Mouse (Mus musculus) erythroid progenitor cell, adult 5-6 weeks (primary cell): ENCODE measurements around the gene Arhgap33. TPM values are rescaled to one million over a fixed set of nuclear protein-coding genes. Genes with fewer than 3 reads are reported as not detected.
"Not testable (repeated sequence)": the region's sequence is repeated elsewhere in the genome, so short reads cannot be mapped to it uniquely, and the experiment has no call there.

ENCODE experiments used
- ATAC-seq: replicated peaks from 2 replicates; pipeline ENCODE4 v1.8.0; 2016; ENCODE audit warnings: moderate number of reproducible peaks, mild to moderate bottlenecking, moderate TSS enrichment, inconsistent platforms; ENCODE audit not compliant: poor library complexity, low FRiP score, severe bottlenecking
- total RNA-seq, 2 experiments: library from RNA; stranded (forward) in 1 of 2; stranded (reverse) in 1 of 2; fragments of 150-400 nt in 1 of 2; fragments of 186-747, 209-891 nt in 1 of 2; gene quantifications; 2 replicates each; pipeline versions ENCODE4 v1.2.3 to v1.2.4; 2015 to 2017; ENCODE audit warnings: low replicate concordance in 2 of 2

Gene Arhgap33
- total RNA-seq, 2 experiments from 2014 or later, result 77.7 to 85.9 TPM

DNA sequence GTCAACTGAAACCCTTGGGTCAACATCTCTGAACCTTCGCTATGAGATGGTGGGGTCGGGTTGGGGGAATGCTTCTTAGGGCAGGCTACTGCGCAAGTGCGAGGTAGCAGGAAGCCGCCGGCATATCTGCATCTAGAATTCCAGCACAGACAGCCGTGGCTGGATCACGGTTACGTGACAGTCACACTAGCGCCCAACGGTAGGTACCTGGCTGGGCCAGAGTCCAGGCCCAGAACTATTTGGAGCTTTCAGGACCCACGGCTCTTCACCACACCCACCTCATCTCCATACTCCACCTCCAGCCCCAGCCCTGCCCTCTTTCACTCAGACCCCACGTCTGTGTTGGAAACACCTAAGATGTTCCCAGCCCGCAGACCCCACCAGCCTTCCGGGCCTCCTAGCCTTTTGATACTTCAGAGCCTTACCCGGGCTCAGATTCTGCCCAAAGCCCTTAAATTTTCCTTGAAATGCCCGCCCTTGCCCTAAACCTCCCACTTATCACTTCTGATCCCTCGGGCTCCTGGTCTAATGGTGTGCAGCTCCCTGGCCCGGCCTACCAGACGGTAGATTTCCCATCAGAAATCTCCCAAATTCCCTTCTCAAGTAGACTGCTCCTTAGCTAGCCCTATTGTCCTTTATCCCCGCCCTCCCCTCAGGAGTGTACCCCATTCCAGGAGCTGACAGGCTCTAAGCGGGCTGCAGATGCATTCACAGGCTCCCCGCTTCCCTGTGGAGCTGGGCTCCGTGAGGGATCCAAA, 19.7 kb downstream of the Arhgap33 start:
- ATAC-seq, result no peak

DNA sequence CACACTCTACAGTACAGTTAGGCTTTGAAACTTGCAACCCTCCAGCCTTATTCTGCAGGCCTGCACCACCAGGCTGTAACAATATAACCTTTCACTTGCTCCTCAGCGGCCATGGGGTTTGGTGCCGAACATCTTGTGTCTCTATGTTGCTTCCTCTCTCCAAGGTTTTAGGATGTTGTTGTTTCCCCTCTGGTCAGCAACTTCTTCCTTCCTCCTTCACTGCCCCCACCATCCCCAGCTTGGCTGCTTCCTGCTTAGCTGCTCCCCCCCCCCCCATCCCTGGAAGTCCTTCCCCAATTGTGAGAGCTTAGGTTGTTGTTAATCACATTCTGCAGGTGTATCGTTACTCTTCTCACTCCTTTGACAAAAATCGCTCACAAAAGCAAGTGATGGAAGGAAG, 26.8 kb downstream of the Arhgap33 start:
- no peak for ATAC-seq

DNA sequence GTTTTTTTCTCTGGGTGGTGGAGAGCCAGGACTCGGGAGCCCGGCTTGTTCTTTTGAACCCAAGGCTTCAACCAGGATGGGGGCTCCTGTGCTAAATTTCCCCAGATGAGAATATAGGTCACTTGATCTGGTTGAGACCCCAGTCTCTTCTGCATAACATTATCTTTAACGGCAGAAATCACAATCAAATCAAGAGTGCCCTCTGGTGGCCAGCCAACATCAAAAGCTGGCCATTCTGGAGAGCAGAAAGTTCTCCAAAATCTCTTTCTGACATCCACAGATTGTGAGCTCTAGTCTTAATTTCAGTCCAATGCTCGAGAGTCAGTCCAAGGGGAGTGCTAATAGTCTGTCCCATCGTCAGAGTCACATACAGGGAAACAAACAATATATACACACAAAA, 33.7 kb downstream of the Arhgap33 start:
- not testable (repeated sequence) for ATAC-seq

DNA sequence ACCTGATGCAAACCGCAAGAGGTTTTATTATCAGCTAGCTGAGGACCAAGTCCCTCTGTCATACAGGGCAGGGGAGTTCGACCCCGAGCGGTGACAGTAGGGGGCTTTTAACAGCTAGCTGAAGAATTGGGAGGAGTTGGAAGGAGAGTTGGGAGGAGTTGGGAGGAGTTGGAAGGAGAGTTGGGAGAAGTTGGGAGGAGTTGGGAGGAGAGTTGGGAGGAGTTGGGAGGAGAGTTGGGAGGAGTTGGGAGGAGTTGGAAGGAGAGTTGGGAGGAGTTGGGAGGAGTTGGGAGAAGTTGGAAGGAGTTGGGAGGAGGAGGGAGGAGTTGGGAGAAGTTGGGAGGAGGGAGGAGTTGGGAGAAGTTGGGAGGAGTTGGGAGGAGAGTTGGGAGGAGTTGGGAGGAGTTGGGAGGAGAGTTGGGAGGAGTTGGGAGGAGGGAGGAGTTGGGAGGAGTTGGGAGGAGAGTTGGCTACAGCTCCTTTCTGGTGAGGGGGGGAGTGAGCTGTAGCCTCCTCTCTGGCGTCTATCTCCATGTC, 39.3 kb downstream of the Arhgap33 start:
- ATAC-seq, result not testable (repeated sequence)

DNA sequence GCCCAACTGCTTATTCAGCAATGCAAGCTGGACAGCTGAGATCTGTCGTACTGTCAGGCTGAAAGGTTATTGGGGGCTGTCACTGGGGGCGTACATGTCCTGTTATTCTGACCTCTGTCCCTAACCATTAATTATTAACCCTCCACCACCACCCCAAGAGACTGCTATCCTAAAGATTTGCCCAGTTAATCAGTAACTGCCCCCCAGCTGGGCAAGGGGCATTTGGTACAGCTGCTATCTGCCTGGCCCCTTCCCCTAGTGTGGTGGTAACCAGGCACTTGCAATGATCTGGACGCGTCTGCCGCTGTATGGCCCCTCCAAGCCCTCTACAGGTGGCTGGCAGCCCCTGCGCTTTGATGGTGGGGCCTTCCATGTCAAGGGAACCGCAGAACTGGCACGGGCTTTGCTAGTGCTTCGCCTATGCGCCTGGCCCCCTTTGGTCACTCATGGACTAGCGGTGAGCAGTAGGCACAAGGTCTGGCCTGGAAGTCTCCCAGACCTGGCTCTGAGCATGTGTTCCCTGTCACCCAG, 41.4 kb downstream of the Arhgap33 start, which contains the start of gene Prodh2:
Gene Prodh2, plus strand, starts transcription at position 222 of the 531 bp plus-strand sequence.
- no peak for ATAC-seq

DNA sequence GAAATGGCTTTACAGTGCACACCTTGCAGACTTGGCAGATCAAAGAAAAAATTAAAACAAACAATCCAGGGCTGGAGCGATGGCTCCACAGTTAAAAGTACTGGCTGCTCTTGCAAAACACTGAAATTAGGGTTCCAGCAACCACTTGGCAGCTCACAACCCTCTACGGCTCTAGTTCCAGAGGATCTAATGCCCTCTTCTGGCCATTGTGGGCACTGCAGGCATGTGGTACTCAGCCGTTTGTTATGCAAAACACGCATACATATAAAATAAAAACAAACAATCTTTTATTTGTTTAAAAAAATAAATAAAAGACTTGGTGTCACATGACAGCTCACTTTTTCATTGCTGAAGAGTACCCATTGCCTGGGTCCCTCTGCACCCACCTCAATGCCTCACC, 42.1 kb downstream of the Arhgap33 start:
- peak; percentile 70; the same call in 1 of the 2 replicates for ATAC-seq

DNA sequence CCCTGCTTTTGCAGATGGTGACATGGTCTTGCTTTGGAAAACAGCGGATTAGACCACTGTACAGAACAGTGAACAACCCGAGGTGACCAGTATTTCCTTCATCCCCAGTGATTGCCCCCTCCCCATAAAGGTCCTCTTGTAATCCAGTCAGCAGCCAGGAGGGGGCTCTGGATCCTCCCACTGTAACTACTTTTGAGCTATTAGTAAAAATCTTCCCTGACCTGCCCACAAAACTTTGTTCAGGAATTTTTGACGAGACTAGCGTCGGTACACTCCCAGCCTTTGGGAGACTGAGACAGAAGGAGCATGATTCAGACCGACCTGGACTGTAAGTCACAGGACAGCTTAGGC, 43.9 kb downstream of the Arhgap33 start:
- ATAC-seq, result no peak

DNA sequence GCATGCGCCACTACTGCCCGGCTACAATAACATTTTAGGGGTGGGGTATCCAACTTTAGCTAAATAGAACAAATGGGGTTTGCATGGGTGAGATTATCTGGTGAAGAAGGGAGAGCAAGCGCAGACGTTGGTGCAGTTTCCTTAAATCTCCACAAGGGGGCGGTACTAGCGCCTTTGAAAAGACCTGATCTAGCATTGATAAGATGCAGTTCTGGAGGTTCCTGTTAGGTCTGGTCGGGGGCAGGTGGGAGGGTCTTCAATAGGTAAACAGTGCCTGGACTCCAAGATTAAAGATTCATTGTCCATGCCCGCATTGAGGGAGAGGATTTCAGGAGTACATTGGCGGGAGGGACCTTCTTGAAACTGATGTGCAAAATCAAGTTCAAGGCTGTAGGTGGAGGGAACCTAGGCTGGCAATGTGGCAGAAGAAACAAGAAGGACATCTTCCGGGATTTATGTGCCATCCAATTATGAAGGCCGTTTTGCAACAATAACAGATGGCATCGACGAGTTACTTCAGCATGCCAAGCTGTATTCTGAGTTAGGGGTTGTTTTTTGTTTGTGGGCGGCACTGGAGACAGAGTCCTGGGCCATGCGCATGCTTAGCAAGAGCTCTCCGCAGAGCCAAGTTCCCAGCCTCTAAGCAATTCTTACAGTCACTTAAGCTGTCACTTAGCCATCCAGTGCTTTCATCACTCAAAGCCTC, 44.5 kb downstream of the Arhgap33 start:
- no peak for ATAC-seq

DNA sequence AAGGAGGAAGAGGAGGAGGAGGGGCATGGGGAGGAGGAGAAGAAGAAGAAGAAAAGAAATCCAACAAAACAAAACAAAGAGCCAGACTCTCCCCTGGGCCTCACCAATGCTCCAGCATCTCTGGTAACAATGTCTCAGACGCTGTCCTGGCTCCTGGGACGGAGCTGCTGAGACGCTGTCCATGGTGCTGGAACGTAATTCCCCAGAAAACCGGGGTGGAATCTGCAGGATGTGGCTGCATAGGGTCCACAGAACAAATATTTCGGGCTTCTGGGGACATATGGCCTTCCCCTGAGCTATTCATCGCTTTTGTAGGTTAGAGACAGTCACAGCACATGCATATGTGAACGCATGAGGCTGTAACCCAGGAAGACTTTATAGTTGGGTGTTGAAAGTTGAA, 50.6 kb downstream of the Arhgap33 start:
- ATAC-seq, result no peak

DNA sequence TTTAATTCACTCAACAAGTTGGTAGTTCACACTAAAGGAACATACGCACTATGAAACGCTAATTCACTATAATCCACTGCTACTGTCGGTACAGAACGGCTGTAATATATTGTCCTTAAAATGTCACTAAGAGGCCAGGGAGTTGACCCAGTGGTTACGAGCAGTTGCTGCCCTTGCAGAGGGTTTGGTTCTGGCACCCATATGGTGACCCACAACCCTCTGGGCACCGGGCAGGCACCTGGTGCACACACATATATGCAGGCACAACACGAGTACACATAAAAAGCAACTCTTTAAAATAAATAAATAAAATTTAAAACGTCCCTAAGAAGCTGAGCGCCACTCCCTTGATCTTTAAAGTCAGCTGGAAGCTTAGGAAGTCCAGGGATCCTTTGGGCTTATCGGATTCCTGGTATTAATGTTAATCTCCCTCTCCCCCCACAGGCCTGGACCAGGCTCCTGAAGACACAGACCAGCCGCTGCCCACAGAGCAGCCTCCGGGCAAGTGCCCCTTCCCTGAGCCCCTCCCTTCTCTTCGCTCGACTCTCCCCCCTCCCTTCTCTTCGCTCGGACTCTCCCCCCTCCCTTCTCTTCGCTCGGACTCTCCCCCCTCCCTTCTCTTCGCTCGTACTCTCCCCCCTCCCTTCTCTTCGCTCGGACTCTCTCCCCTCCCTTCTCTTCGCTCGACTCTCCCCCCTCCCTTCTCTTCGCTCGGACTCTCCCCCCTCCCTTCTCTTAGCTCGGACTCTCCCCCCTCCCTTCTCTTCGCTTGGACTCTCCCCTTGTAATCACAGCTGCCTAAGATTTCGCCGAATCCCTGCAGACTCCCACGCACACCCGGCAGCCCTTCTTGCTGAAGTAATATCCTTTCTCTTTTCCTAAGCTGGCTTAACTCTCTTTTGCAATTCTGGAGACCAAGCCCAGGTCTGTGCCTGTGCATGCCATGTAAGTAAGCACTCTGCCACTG, 57.2 kb downstream of the Arhgap33 start:
- ATAC-seq, result no peak

DNA sequence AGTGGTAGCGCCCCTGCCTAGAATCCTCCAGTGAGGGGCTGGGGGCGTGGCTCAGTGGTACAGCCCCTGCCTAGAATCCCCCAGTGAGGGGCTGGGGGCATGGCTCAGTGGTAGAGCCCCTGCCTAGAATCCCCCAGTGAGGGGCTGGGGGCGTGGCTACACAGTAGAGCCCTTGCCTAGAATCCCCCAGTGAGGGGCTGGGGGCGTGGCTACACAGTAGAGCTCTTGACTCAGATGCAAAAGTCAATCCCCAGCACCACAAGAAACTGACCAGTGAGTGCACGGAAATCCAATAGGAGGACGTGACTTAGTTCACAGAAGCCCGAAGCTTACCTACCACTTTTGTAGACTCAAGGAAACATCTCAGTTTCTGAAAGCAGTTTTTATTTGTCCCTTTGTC, 58.7 kb downstream of the Arhgap33 start:
- not testable (repeated sequence) for ATAC-seq

DNA sequence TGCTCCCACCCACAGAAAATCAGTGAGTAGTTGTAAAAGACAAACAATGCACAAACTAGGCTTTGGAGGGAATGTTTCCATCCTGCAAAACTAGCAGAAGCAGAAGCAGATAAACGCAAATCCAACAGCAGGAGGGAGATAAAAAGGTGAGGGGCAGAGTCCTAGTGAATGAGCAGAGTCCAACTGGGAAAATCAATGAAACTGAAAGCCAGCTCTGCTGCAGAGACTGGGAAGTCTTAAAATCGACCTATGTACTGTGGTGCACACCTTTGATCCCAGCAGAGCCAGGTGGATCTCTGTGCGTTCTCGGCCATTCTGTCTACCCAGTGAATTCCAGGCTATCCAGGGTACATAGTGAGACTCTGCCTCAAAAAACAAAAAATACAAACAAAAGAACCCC, 59.9 kb downstream of the Arhgap33 start:
- no peak for ATAC-seq

DNA sequence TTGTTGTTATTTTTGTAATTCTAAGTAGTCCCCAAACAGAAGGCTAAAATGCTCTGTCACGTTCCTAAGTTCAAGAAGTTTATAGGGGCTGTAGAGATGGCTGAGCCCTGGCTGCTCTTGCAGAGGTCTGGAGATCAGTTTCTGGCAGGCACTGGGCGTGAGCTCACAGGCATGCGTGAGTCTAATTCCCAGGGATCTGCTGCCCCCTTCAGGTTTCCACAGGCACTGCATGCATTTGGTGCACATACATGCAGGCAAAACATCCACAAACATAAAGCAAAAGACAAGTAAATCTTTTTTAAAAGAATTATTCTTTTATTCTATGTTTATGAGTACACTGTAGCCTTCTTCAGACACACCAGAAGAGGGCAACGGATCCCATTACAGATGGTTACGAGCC, 62.4 kb downstream of the Arhgap33 start:
- ATAC-seq, result no peak

Other genes with a start within 250 kb of the Arhgap33 start
Only the 30 nearest of the 34 such genes appear.
- gene E130208F15Rik, start 213.3 kb downstream of the Arhgap33 start, total RNA-seq (2015; ENCODE audit: low replicate concordance), result not detected in 2 replicates
- 0.39 TPM in 1 of 2 replicates, not detected in the other for gene E130208F15Rik, start 213.3 kb downstream of the Arhgap33 start, total RNA-seq (2017; ENCODE audit: low replicate concordance)
- 2.5 TPM in 1 of 2 replicates, not detected in the other for gene Sdhaf1, start 211.2 kb downstream of the Arhgap33 start, total RNA-seq (2015; ENCODE audit: low replicate concordance)
- 0.45 and 0.64 TPM in 2 replicates for gene Sdhaf1, start 211.2 kb downstream of the Arhgap33 start, total RNA-seq (2017; ENCODE audit: low replicate concordance)
- not detected in 2 replicates for gene Lrfn3, start 172.3 kb downstream of the Arhgap33 start, total RNA-seq (2015; ENCODE audit: low replicate concordance)
- gene Lrfn3, start 172.3 kb downstream of the Arhgap33 start, total RNA-seq (2017; ENCODE audit: low replicate concordance), result not detected in 2 replicates
- gene Tyrobp, start 121.3 kb downstream of the Arhgap33 start, total RNA-seq (2015; ENCODE audit: low replicate concordance), result 243 and 282 TPM in 2 replicates
- 60.1 and 77.1 TPM in 2 replicates for gene Tyrobp, start 121.3 kb downstream of the Arhgap33 start, total RNA-seq (2017; ENCODE audit: low replicate concordance)
- gene Hcst, start 115.2 kb downstream of the Arhgap33 start, total RNA-seq (2015; ENCODE audit: low replicate concordance), result 3.6 and 18.0 TPM in 2 replicates
- gene Hcst, start 115.2 kb downstream of the Arhgap33 start, total RNA-seq (2017; ENCODE audit: low replicate concordance), result 4.1 TPM in 1 of 2 replicates, not detected in the other
- 7.2 and 20.1 TPM in 2 replicates for gene Nfkbid, start 113.3 kb downstream of the Arhgap33 start, total RNA-seq (2015; ENCODE audit: low replicate concordance)
- gene Nfkbid, start 113.3 kb downstream of the Arhgap33 start, total RNA-seq (2017; ENCODE audit: low replicate concordance), result 2.6 and 4.1 TPM in 2 replicates
- gene Aplp1, start 89.5 kb downstream of the Arhgap33 start, total RNA-seq (2015; ENCODE audit: low replicate concordance), result not detected in 2 replicates
- gene Aplp1, start 89.5 kb downstream of the Arhgap33 start, total RNA-seq (2017; ENCODE audit: low replicate concordance), result not detected in 2 replicates
- gene Kirrel2, start 77.4 kb downstream of the Arhgap33 start, total RNA-seq (2015; ENCODE audit: low replicate concordance), result not detected in 2 replicates
- not detected in 2 replicates for gene Kirrel2, start 77.4 kb downstream of the Arhgap33 start, total RNA-seq (2017; ENCODE audit: low replicate concordance)
- not detected in 2 replicates for gene Nphs1, start 76.7 kb downstream of the Arhgap33 start, total RNA-seq (2015; ENCODE audit: low replicate concordance)
- 1.2 TPM in 1 of 2 replicates, not detected in the other for gene Nphs1, start 76.7 kb downstream of the Arhgap33 start, total RNA-seq (2017; ENCODE audit: low replicate concordance)
- gene Prodh2, start 41.4 kb downstream of the Arhgap33 start, total RNA-seq (2015; ENCODE audit: low replicate concordance), result not detected in 2 replicates
- not detected in 2 replicates for gene Prodh2, start 41.4 kb downstream of the Arhgap33 start, total RNA-seq (2017; ENCODE audit: low replicate concordance)
- gene Hspb6, start 17.1 kb upstream of the Arhgap33 start, total RNA-seq (2015; ENCODE audit: low replicate concordance), result 62.7 and 79.2 TPM in 2 replicates
- 19.0 and 21.8 TPM in 2 replicates for gene Hspb6, start 17.1 kb upstream of the Arhgap33 start, total RNA-seq (2017; ENCODE audit: low replicate concordance)
- gene Proser3, start 17.2 kb upstream of the Arhgap33 start, total RNA-seq (2015; ENCODE audit: low replicate concordance), result 16.8 and 24.5 TPM in 2 replicates
- gene Proser3, start 17.2 kb upstream of the Arhgap33 start, total RNA-seq (2017; ENCODE audit: low replicate concordance), result 10.9 and 18.1 TPM in 2 replicates
- gene Lin37, start 24.8 kb upstream of the Arhgap33 start, total RNA-seq (2015; ENCODE audit: low replicate concordance), result 31.4 and 56.2 TPM in 2 replicates
- 12.5 and 22.3 TPM in 2 replicates for gene Lin37, start 24.8 kb upstream of the Arhgap33 start, total RNA-seq (2017; ENCODE audit: low replicate concordance)
- 8.4 and 43.6 TPM in 2 replicates for gene U2af1l4, start 28.2 kb upstream of the Arhgap33 start, total RNA-seq (2015; ENCODE audit: low replicate concordance)
- gene U2af1l4, start 28.2 kb upstream of the Arhgap33 start, total RNA-seq (2017; ENCODE audit: low replicate concordance), result 40.8 and 59.9 TPM in 2 replicates
- 3.2 and 4.2 TPM in 2 replicates for gene Gm49396, start 28.3 kb upstream of the Arhgap33 start, total RNA-seq (2015; ENCODE audit: low replicate concordance)
- gene Gm49396, start 28.3 kb upstream of the Arhgap33 start, total RNA-seq (2017; ENCODE audit: low replicate concordance), result 6.8 and 7.2 TPM in 2 replicates
- gene Psenen, start 28.6 kb upstream of the Arhgap33 start, total RNA-seq (2015; ENCODE audit: low replicate concordance), result 67.4 and 73.8 TPM in 2 replicates
- gene Psenen, start 28.6 kb upstream of the Arhgap33 start, total RNA-seq (2017; ENCODE audit: low replicate concordance), result 32.9 and 98.7 TPM in 2 replicates
- gene Igflr1, start 30.4 kb upstream of the Arhgap33 start, total RNA-seq (2015; ENCODE audit: low replicate concordance), result 5.4 and 24.7 TPM in 2 replicates
- 3.3 TPM in 1 of 2 replicates, not detected in the other for gene Igflr1, start 30.4 kb upstream of the Arhgap33 start, total RNA-seq (2017; ENCODE audit: low replicate concordance)
- 155 and 163 TPM in 2 replicates for gene Kmt2b, start 53.7 kb upstream of the Arhgap33 start, total RNA-seq (2015; ENCODE audit: low replicate concordance)
- gene Kmt2b, start 53.7 kb upstream of the Arhgap33 start, total RNA-seq (2017; ENCODE audit: low replicate concordance), result 47.9 and 48.0 TPM in 2 replicates
- not detected in 2 replicates for gene Zbtb32, start 63.8 kb upstream of the Arhgap33 start, total RNA-seq (2015; ENCODE audit: low replicate concordance)
- 0.39 TPM in 1 of 2 replicates, not detected in the other for gene Zbtb32, start 63.8 kb upstream of the Arhgap33 start, total RNA-seq (2017; ENCODE audit: low replicate concordance)
- not detected in 2 replicates for gene Upk1a, start 77.8 kb upstream of the Arhgap33 start, total RNA-seq (2015; ENCODE audit: low replicate concordance)
- 2.7 TPM in 1 of 2 replicates, not detected in the other for gene Upk1a, start 77.8 kb upstream of the Arhgap33 start, total RNA-seq (2017; ENCODE audit: low replicate concordance)
- 152 and 165 TPM in 2 replicates for gene Cox6b1, start 91.1 kb upstream of the Arhgap33 start, total RNA-seq (2015; ENCODE audit: low replicate concordance)
- gene Cox6b1, start 91.1 kb upstream of the Arhgap33 start, total RNA-seq (2017; ENCODE audit: low replicate concordance), result 128 and 263 TPM in 2 replicates
- gene Etv2, start 100.8 kb upstream of the Arhgap33 start, total RNA-seq (2015; ENCODE audit: low replicate concordance), result not detected in 2 replicates
- not detected in 2 replicates for gene Etv2, start 100.8 kb upstream of the Arhgap33 start, total RNA-seq (2017; ENCODE audit: low replicate concordance)
- 35.0 and 44.9 TPM in 2 replicates for gene Rbm42, start 115.3 kb upstream of the Arhgap33 start, total RNA-seq (2015; ENCODE audit: low replicate concordance)
- 11.4 and 26.3 TPM in 2 replicates for gene Rbm42, start 115.3 kb upstream of the Arhgap33 start, total RNA-seq (2017; ENCODE audit: low replicate concordance)
- 49.9 and 51.5 TPM in 2 replicates for gene Haus5, start 129.9 kb upstream of the Arhgap33 start, total RNA-seq (2015; ENCODE audit: low replicate concordance)
- gene Haus5, start 129.9 kb upstream of the Arhgap33 start, total RNA-seq (2017; ENCODE audit: low replicate concordance), result 45.6 and 50.1 TPM in 2 replicates
- gene Pmis2, start 136.5 kb upstream of the Arhgap33 start, total RNA-seq (2015; ENCODE audit: low replicate concordance), result not detected in 2 replicates
- gene Pmis2, start 136.5 kb upstream of the Arhgap33 start, total RNA-seq (2017; ENCODE audit: low replicate concordance), result not detected in 2 replicates
- gene 2200002J24Rik, start 163.9 kb upstream of the Arhgap33 start, total RNA-seq (2015; ENCODE audit: low replicate concordance), result not detected in 2 replicates
- not detected in 2 replicates for gene 2200002J24Rik, start 163.9 kb upstream of the Arhgap33 start, total RNA-seq (2017; ENCODE audit: low replicate concordance)
- gene Atp4a, start 177.1 kb upstream of the Arhgap33 start, total RNA-seq (2015; ENCODE audit: low replicate concordance), result 4.0 TPM in 1 of 2 replicates, not detected in the other
- not detected in 2 replicates for gene Atp4a, start 177.1 kb upstream of the Arhgap33 start, total RNA-seq (2017; ENCODE audit: low replicate concordance)
- 5.4 and 21.0 TPM in 2 replicates for gene Tmem147, start 194.5 kb upstream of the Arhgap33 start, total RNA-seq (2015; ENCODE audit: low replicate concordance)
- gene Tmem147, start 194.5 kb upstream of the Arhgap33 start, total RNA-seq (2017; ENCODE audit: low replicate concordance), result 5.1 and 11.2 TPM in 2 replicates
- not detected in 2 replicates for gene Gapdhs, start 208.6 kb upstream of the Arhgap33 start, total RNA-seq (2015; ENCODE audit: low replicate concordance)
- gene Gapdhs, start 208.6 kb upstream of the Arhgap33 start, total RNA-seq (2017; ENCODE audit: low replicate concordance), result not detected in 2 replicates
- not detected in 2 replicates for gene Sbsn, start 216.4 kb upstream of the Arhgap33 start, total RNA-seq (2015; ENCODE audit: low replicate concordance)
- not detected in 2 replicates for gene Sbsn, start 216.4 kb upstream of the Arhgap33 start, total RNA-seq (2017; ENCODE audit: low replicate concordance)